Mouse (Mus musculus): Measurements from ENCODE around the gene Pde9a.

Gene Pde9a

GRCm38 (mm10) chr17:31466854-31467253, 80.8 kb downstream of the Pde9a start:
- DNase-seq (ENCODE audit: low spot score in 2 of 2), result no peak

GRCm38 (mm10) chr17:31468496-31468895, 82.5 kb downstream of the Pde9a start:
- DNase-seq (ENCODE audit: low spot score in 2 of 2), result no peak

- DNase-seq (ENCODE audit: low spot score in 2 of 2), result no peak
Observed at GRCm38 (mm10) chr17:31470766-31471418, 84.9 kb downstream of the Pde9a start.

- no peak for DNase-seq (ENCODE audit: low spot score in 2 of 2)
Observed at GRCm38 (mm10) chr17:31474388-31474787, 88.4 kb downstream of the Pde9a start.

GRCm38 (mm10) chr17:31478606-31479005, 92.6 kb downstream of the Pde9a start:
- no peak for DNase-seq (ENCODE audit: low spot score in 2 of 2)

GRCm38 (mm10) chr17:31479108-31479844, 93.3 kb downstream of the Pde9a start:
- DNase-seq (ENCODE audit: low spot score in 2 of 2), result no peak

GRCm38 (mm10) chr17:31486616-31487198, 100.7 kb downstream of the Pde9a start:
- DNase-seq (ENCODE audit: low spot score in 2 of 2), result no peak

GRCm38 (mm10) chr17:31487433-31488060, 101.5 kb downstream of the Pde9a start:
- DNase-seq (ENCODE audit: low spot score in 2 of 2), result no peak

- DNase-seq (ENCODE audit: low spot score in 2 of 2), result no peak
Observed at GRCm38 (mm10) chr17:31491355-31491754, 105.3 kb downstream of the Pde9a start.

- DNase-seq (ENCODE audit: low spot score in 2 of 2), result peak; percentile 56 to 65
Observed at GRCm38 (mm10) chr17:31492416-31492815, 106.4 kb downstream of the Pde9a start.

- DNase-seq (ENCODE audit: low spot score in 2 of 2), result no peak
Observed at GRCm38 (mm10) chr17:31494989-31495388, 109.0 kb downstream of the Pde9a start.

- DNase-seq (ENCODE audit: low spot score in 2 of 2), result no peak
Observed at GRCm38 (mm10) chr17:31497726-31498125, 111.7 kb downstream of the Pde9a start.

- no peak for DNase-seq (ENCODE audit: low spot score in 2 of 2)
Observed at GRCm38 (mm10) chr17:31499725-31500124, 113.7 kb downstream of the Pde9a start.

GRCm38 (mm10) chr17:31500416-31500815, 114.4 kb downstream of the Pde9a start:
- DNase-seq (ENCODE audit: low spot score in 2 of 2), result no peak

- no peak for DNase-seq (ENCODE audit: low spot score in 2 of 2)
Observed at GRCm38 (mm10) chr17:31500908-31501307, 114.9 kb downstream of the Pde9a start.

GRCm38 (mm10) chr17:31502261-31502927, 116.4 kb downstream of the Pde9a start:
- DNase-seq (ENCODE audit: low spot score in 2 of 2), result no peak

- DNase-seq (ENCODE audit: low spot score in 2 of 2), result no peak
Observed at GRCm38 (mm10) chr17:31503337-31503736, 117.3 kb downstream of the Pde9a start.

GRCm38 (mm10) chr17:31503936-31504335, 117.9 kb downstream of the Pde9a start:
- DNase-seq (ENCODE audit: low spot score in 2 of 2), result no peak

GRCm38 (mm10) chr17:31505013-31505412, 119.0 kb downstream of the Pde9a start:
- no peak for DNase-seq (ENCODE audit: low spot score in 2 of 2)

GRCm38 (mm10) chr17:31506282-31506681, 120.3 kb downstream of the Pde9a start:
- no peak for DNase-seq (ENCODE audit: low spot score in 2 of 2)

- no peak for DNase-seq (ENCODE audit: low spot score in 2 of 2)
Observed at GRCm38 (mm10) chr17:31510944-31511343, 124.9 kb downstream of the Pde9a start.

Measured in heart, adult 9 months (tissue).